Mouse (Mus musculus) embryonic fibroblast, embryonic 13.5 days (primary cell): Measurements from ENCODE around the gene Mylip.
A peak's percentile ranks its signal among the peaks of the same experiment; 100 is the strongest.

Source experiments
- CTCF ChIP-seq: IDR thresholded peaks from 2 replicates; pipeline ENCODE4 v1.5.1; 2011; ENCODE audit warnings: mild to moderate bottlenecking, control low read depth, low read length, moderate library complexity, borderline replicate concordance; ENCODE audit not compliant: insufficient read depth
- POLR2A ChIP-seq: IDR thresholded peaks from 2 replicates; pipeline ENCODE4 v1.6.1; 2011; ENCODE audit warnings: low read depth, mild to moderate bottlenecking, control low read depth, low read length, moderate library complexity

- TF ChIP-seq CTCF (peak; percentile 16; the same call in 1 of the 2 replicates), POLR2A (no peak)
Observed at GRCm38 (mm10) chr13:45387231-45387630, 2.3 kb upstream of the Mylip start.
